Mouse (Mus musculus) intestine, embryonic 14.5 days (tissue): Measurements from ENCODE around the gene Fbxo48. TPM values are rescaled to one million over a fixed set of nuclear protein-coding genes. Genes with fewer than 3 reads are reported as not detected.

Experiments used
- ATAC-seq: fragments of 200-750 bp; cut with Nextera tagmentation; replicated peaks from 2 replicates; pipeline ENCODE4 v1.8.0; 2017; ENCODE audit warnings: low read depth, moderate number of reproducible peaks, moderate TSS enrichment, moderate library complexity; ENCODE audit not compliant: low FRiP score, low TSS enrichment
- DNase-seq: peaks from one replicate; pipeline ENCODE4 v3.0.0-alpha.2; 2018; ENCODE audit warnings: low spot score
- H3K27ac ChIP-seq: fragments of 300-500 bp; sonication (generic); 2 replicates; pipeline ENCODE4 v1.5.1; 2014; ENCODE audit warnings: low read depth, mild to moderate bottlenecking, control low read depth
- H3K27me3 ChIP-seq: fragments of 300-500 bp; sonication (generic); replicated peaks from 2 replicates; pipeline ENCODE4 v1.6.1; 2014; ENCODE audit warnings: low read length, control low read depth; ENCODE audit not compliant: control insufficient read depth, insufficient read depth
- H3K36me3 ChIP-seq: fragments of 300-500 bp; sonication (generic); 2 replicates; pipeline ENCODE4 v1.6.1; 2014; ENCODE audit warnings: low read length, control low read depth; ENCODE audit not compliant: control insufficient read depth, insufficient read depth
- H3K4me1 ChIP-seq: fragments of 300-500 bp; sonication (generic); replicated peaks from 2 replicates; pipeline ENCODE4 v1.6.1; 2014; ENCODE audit warnings: low read length, control low read depth, mixed read lengths; ENCODE audit not compliant: control insufficient read depth, insufficient read depth
- H3K4me2 ChIP-seq: fragments of 300-500 bp; sonication (generic); 2 replicates; pipeline ENCODE4 v1.6.1; 2014; ENCODE audit warnings: low read length
- H3K4me3 ChIP-seq: fragments of 300-500 bp; sonication (generic); 2 replicates; pipeline ENCODE4 v1.5.1; 2014; ENCODE audit warnings: low read depth, low read length, control low read depth, mixed read lengths
- H3K9ac ChIP-seq: fragments of 300-500 bp; sonication (generic); 2 replicates; pipeline ENCODE4 v1.6.1; 2014; ENCODE audit warnings: mild to moderate bottlenecking, low read length
- H3K9me3 ChIP-seq: fragments of 300-500 bp; sonication (generic); 2 replicates; pipeline ENCODE4 v1.6.1; 2016; ENCODE audit warnings: low read length, control low read depth; ENCODE audit not compliant: control insufficient read depth
- WGBS: fragments of 180-500 bp; shearing (Covaris S2); extraction: QIAGEN DNeasy Blood & Tissue Kit; methylation state at CpG from one replicate; pipeline ENCODE4 v1.1.7; 2014; 5-methylcytosine and 5-hydroxymethylcytosine counted together
- polyA plus RNA-seq: library from polyadenylated mRNA; unstranded; fragments of >200 nt; fragmentation: Nextera tagmentation; extraction: Ambion mirVana; gene quantifications from 2 replicates; pipeline ENCODE4 v1.2.1, GENCODE M21; 2014

The Fbxo48 gene
- 1.4 and 2.3 TPM in 2 replicates for polyA plus RNA-seq

DNA sequence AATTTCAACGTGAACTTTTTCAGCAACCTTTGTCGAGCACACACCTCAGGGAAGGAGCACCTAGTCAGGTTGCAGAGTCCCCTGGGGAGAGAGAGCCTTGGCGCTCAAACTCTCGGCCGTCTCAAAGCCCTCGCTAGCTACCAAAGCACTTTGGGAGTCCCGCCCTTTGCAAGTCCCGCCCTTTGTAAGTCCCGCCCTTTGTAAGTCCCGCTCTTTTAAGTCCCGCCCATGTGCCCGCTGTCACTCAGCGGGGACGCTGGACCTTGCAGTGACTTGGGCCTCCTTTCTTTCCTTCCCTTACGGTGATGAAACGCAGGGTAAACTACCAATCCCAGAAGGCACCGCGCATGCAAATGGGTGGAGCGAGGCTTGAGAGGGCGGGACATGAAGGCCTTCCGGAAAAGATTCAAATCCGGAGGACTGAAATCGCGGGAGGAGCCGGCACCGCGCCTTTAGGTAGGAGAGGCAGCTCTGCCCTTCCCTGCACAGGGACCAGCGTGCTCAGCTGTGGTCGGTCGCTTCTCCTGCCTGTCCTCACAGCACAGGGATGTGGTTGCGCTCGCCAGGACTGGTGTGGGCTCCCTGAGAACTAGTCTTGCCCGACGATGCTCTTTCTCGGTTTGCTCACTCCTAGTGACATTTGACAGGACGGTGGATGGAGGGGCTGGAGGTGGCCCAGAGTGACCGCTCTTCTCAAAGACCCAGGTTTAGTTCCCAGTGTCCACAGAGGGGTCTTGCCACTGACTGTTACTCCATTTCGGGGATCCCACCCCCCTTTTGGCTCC lies at the start of gene Fbxo48:
Fbxo48 (plus strand) TSS at position 400 of the 785 bp plus-strand sequence.
- Histone ChIP-seq H3K27me3 (no peaks in the 10 kb centered on the region), H3K4me3 (peak within 1 kb of the TSS; percentile 71), H3K27ac (peak within 1 kb of the TSS; percentile 62; the same call in 1 of the 2 replicates), H3K9me3 (no peaks in the 10 kb centered on the region), H3K36me3 (no peaks in the 10 kb centered on the region), H3K4me2 (peak within 1 kb of the TSS; percentile 80), H3K9ac (peak within 1 kb of the TSS; percentile 77), H3K4me1 (peaks cover 13% of the 10 kb centered on the region; the same call in 1 of the 2 replicates)
- under 1% methylated on average over 38 of the region's 38 CpGs for WGBS
- ATAC-seq (peak; percentile 100), DNase-seq (peak; percentile 96)

DNA sequence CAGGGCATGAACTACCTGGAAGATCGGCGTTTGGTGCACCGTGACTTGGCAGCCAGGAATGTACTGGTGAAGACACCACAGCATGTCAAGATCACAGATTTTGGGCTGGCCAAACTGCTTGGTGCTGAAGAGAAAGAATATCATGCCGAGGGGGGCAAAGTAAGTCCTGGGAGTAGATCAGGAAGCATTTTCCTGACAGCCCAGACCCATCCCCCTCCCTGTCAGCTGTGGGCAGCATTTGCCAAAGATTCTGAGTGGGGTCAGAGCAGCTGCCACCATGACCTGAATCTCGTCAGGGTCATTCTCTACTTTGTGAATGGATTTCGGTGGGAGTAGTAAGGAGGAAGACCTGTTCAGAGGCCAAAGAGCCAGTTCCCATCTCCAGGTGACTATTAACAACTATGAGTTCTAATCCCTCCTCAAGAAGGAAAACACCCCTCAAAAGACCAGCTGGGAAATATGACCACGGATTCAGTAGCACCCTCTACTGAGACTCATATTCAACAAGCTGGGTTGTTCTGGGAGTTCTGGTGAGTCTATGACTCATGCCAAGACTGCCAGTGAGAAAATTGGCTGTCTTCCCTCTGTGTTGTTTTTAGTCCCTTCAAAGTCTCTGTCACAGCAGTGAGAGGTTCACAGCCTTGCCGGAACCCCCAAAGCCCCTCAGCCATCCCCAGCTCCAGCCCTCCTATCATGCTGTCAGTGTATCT lies 46.7 kb upstream of the Fbxo48 start:
- Histone ChIP-seq H3K9ac (no peak overlapping the region), H3K9me3 (no peaks in the 10 kb centered on the region), H3K27ac (no peak overlapping the region), H3K27me3 (no peaks in the 10 kb centered on the region), H3K4me1 (no peaks in the 10 kb centered on the region), H3K4me3 (no peak overlapping the region), H3K4me2 (no peak overlapping the region), H3K36me3 (peaks cover 57% of the 10 kb centered on the region)
- ATAC-seq (no peak), DNase-seq (no peak)
- 82% methylated on average over 8 of the region's 8 CpGs for WGBS

DNA sequence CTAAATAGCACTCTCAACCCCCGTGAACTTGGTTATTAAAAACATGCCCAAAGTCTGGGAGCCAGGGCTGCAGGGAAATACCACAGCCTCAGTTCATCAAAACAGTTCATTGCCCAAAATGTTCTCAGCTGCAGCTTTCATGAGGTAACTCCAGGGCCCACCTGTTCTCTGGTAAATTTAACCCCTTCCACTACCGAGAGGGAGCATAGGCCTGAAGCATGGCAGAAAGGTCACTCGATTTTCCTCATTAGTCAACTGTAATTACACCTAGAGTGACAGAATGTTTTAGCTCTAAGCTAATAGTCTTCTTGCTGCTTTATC lies 46.2 kb upstream of the Fbxo48 start:
- no peaks in the 10 kb centered on the region for H3K9me3 ChIP-seq
- DNase-seq, result no peak

DNA sequence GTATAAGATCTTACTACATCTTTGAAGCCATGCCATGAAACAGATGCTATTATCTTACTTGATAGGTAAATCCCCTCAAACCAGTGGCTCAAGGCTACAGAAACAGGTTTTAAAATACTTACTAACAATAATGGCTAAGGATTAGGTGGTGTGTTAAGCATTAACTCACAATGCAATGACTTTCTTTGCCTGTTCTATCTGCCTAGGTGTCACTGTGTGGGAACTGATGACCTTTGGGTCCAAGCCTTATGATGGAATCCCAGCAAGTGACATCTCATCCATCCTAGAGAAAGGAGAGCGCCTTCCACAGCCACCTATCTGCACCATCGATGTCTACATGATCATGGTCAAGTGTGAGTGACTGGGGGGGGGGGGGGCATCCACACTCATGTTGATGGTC lies 44.6 kb upstream of the Fbxo48 start:
- peaks cover 61% of the 10 kb centered on the region for H3K36me3 ChIP-seq
- no peak overlapping the region for H3K27ac ChIP-seq
- no peak overlapping the region for H3K4me2 ChIP-seq
- no peaks in the 10 kb centered on the region for H3K9me3 ChIP-seq
- H3K4me3 ChIP-seq, result no peak overlapping the region
- no peak overlapping the region for H3K9ac ChIP-seq
- 81% methylated on average over 2 of the region's 2 CpGs for WGBS
- no peaks in the 10 kb centered on the region for H3K4me1 ChIP-seq
- no peaks in the 10 kb centered on the region for H3K27me3 ChIP-seq
- DNase-seq (peak; percentile 25), ATAC-seq (0 out of 2 replicates have a peak, but pooled peaks have one; percentile 32)

More for the DNA sequence above, 46.2 kb upstream of the Fbxo48 start:
- 61% methylated on average over 3 of the region's 3 CpGs for WGBS
- H3K36me3 ChIP-seq, result peaks cover 57% of the 10 kb centered on the region
- ATAC-seq, result no peak
- no peaks in the 10 kb centered on the region for H3K27me3 ChIP-seq
- H3K27ac ChIP-seq, result no peak overlapping the region
- H3K4me2 ChIP-seq, result no peak overlapping the region
- no peaks in the 10 kb centered on the region for H3K4me1 ChIP-seq
- H3K9ac ChIP-seq, result no peak overlapping the region
- H3K4me3 ChIP-seq, result no peak overlapping the region

DNA sequence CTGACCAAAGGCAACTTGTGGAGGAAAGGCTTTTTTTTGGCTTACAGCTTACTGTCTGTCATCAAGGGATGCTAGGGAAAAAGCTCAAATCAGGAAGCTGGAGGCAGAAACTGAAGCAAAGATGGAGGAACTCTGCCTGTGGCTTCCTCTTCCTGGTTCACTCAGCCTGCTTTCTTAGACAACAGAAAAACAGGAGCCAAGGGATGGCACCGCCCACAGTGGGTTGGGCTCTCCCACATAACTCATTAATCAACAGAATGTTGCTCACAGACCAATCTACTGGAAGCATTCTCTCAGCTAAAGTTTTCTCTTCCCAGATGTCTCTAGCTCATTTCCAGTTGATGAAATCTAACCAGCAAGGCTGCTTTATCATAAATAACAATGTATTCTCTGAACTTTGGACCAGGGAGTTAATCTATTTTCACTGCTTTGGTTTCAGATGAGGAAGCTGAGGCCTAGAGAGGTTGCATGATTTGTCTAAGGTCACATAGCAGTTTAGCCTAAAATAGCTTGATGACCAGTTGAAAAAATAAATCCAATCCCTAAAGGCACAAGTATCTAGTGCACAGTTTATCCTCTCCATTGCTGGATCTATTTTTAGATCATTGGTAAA lies 43.6 kb upstream of the Fbxo48 start:
- H3K36me3 ChIP-seq, result peaks cover 66% of the 10 kb centered on the region
- no peak overlapping the region for H3K27ac ChIP-seq
- ATAC-seq, result no peak
- 87% methylated on average over 1 of the region's 1 CpGs for WGBS
- H3K4me1 ChIP-seq, result no peaks in the 10 kb centered on the region
- no peak overlapping the region for H3K4me3 ChIP-seq
- H3K9me3 ChIP-seq, result no peaks in the 10 kb centered on the region
- H3K27me3 ChIP-seq, result no peaks in the 10 kb centered on the region
- DNase-seq, result no peak
- H3K9ac ChIP-seq, result no peak overlapping the region
- no peak overlapping the region for H3K4me2 ChIP-seq

DNA sequence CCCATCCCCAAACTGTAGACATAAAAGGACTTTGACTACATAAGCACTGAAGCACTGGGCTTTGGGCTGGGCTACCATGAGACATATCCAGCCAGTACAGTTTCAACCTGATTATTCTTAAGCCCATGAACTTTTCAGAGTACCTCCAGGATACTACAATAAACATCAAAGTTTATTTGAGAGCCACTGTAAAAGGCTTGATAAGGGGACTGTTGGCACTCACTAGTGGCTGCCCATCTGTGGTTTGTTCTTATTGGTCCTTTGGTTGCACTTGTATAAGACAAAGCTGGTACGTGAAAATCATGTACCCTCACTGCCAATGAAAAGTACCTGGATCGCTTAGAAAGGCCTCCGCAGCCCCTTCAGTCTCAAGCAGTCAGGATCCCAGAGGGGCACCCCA lies 36.4 kb upstream of the Fbxo48 start:
- no peak overlapping the region for H3K4me3 ChIP-seq
- H3K36me3 ChIP-seq, result peaks cover 28% of the 10 kb centered on the region
- 69% methylated on average over 3 of the region's 3 CpGs for WGBS
- no peak overlapping the region for H3K4me2 ChIP-seq
- no peak for DNase-seq
- no peak overlapping the region for H3K27ac ChIP-seq
- no peaks in the 10 kb centered on the region for H3K27me3 ChIP-seq
- ATAC-seq, result no peak
- no peaks in the 10 kb centered on the region for H3K9me3 ChIP-seq
- 0 out of 2 replicates have a peak, but pooled peaks cover 3% of the 10 kb centered on the region for H3K4me1 ChIP-seq
- H3K9ac ChIP-seq, result no peak overlapping the region

DNA sequence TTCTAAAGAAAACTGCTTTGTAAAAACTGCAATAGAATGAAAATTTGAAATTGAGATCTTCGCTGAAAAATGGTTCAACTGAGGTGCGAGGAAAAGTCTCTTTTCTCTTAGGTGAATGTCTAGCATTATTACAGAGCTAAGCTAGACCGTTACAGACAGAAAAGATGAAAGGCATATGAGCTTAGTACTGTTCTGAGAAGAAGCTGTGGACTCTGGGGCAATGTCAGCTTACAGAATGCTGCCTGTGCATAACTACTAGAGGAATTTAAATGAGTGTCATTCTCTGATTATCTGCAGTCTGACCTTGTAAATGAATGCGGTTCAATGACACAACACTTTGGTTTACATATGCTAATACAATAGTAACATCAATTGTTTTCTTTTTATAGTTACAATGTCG lies 35.3 kb upstream of the Fbxo48 start:
- Histone ChIP-seq H3K4me1 (0 out of 2 replicates have a peak, but pooled peaks cover 3% of the 10 kb centered on the region), H3K27ac (no peak overlapping the region), H3K4me3 (no peak overlapping the region), H3K4me2 (no peak overlapping the region), H3K9me3 (no peaks in the 10 kb centered on the region), H3K9ac (no peak overlapping the region), H3K27me3 (no peaks in the 10 kb centered on the region), H3K36me3 (peaks cover 22% of the 10 kb centered on the region)
- 79% methylated on average over 5 of the region's 5 CpGs for WGBS
- no peak for ATAC-seq
- DNase-seq, result no peak

DNA sequence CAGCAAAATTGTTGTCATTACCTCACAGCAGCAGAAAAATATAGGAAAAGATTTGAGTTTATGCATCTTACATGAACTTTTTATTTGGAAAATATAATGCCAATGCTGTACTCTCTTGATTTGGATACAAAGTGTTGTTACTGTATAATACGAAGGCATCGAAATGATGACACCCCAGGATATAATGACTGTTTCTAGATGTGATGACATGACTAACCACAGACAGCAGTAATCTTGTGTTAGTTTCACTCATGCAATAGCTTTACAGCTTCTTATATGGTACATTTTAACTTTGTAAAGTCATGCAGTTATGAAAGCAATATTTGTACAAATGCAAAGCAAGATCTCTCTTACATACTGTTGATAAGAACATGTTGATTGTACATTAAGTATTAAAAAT lies 33.7 kb upstream of the Fbxo48 start:
- no peak overlapping the region for H3K9ac ChIP-seq
- no peak overlapping the region for H3K4me3 ChIP-seq
- ATAC-seq (no peak), DNase-seq (no peak)
- peaks cover 7% of the 10 kb centered on the region; the same call in 1 of the 2 replicates for H3K36me3 ChIP-seq
- no peaks in the 10 kb centered on the region for H3K9me3 ChIP-seq
- no peaks in the 10 kb centered on the region for H3K27me3 ChIP-seq
- no peak overlapping the region for H3K4me2 ChIP-seq
- H3K4me1 ChIP-seq, result 0 out of 2 replicates have a peak, but pooled peaks cover 3% of the 10 kb centered on the region
- H3K27ac ChIP-seq, result no peak overlapping the region
- WGBS, result 95% methylated on average over 2 of the region's 2 CpGs
